Mouse (Mus musculus) ES-E14 (cell line): ENCODE data around the gene Esrrg.

Experiments used
- CHD2 ChIP-seq: IDR thresholded peaks from 2 replicates; pipeline ENCODE4 v1.6.1; 2014; ENCODE audit warnings: mild to moderate bottlenecking, low read depth, low read length, inconsistent platforms
- HCFC1 ChIP-seq: IDR thresholded peaks from 2 replicates; pipeline ENCODE4 v1.6.1; 2012; ENCODE audit warnings: low read length, inconsistent platforms, borderline replicate concordance; ENCODE audit not compliant: insufficient read depth
- MAFK ChIP-seq: IDR thresholded peaks from 2 replicates; pipeline ENCODE4 v1.6.1; 2014; ENCODE audit warnings: mild to moderate bottlenecking, low read depth, low read length, inconsistent platforms; ENCODE audit not compliant: insufficient read depth
- ZC3H11A ChIP-seq: IDR thresholded peaks from 2 replicates; pipeline ENCODE4 v1.6.1; 2012; ENCODE audit warnings: low read depth, mild to moderate bottlenecking, inconsistent platforms, low read length, borderline replicate concordance
- ZNF384 ChIP-seq: IDR thresholded peaks from 2 replicates; pipeline ENCODE4 v1.6.1; 2012; ENCODE audit warnings: low read depth, low read length, inconsistent platforms

DNA sequence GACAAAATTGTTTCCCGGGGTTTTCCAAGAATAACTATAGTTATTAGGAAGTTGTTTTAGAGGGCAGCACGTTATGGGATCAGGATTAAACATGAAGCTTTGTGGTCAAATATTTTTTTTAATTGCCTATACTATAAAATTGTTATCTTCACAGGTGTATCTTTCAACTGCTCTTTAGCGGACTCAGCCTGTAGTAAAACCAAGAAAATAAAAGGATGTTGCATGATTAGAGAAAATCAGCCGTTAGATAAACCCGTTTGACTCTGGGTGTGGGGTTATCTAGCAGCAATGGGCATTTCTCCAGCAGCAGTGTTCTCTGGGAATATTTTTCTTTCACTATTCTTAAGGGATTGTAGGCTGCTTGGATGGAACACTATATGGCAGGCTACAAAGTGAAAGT lies 96.8 kb downstream of the Esrrg start:
- no peak for TF ChIP-seq ZNF384
- TF ChIP-seq ZC3H11A: no peak
- no peak for TF ChIP-seq HCFC1
- no peak for TF ChIP-seq MAFK
- no peak for TF ChIP-seq CHD2
